Mouse (Mus musculus) adrenal gland, postnatal 36 days (tissue): ENCODE results near the gene Cacna2d4. TPM values are rescaled to one million over a fixed set of nuclear protein-coding genes. Genes with fewer than 3 reads are reported as not detected.
"Not testable (repeated sequence)": the region's sequence is repeated elsewhere in the genome, so short reads cannot be mapped to it uniquely, and the experiment has no call there.

Experiments
- DNase-seq, 2 experiments: peaks; one replicate each; pipeline ENCODE4 v3.0.0; 2021; ENCODE audit warnings: mixed read lengths in 1 of 2
- total RNA-seq, 2 experiments: library from RNA; stranded (reverse); gene quantifications; 2 replicates each; pipeline ENCODE4 v1.2.3; 2021

Gene Cacna2d4
- total RNA-seq, 2 experiments from 2014 or later = not detected

GRCm38 (mm10) chr6:119347813-119348212, 111.5 kb downstream of the Cacna2d4 start:
- DNase-seq = no peak

DNA sequence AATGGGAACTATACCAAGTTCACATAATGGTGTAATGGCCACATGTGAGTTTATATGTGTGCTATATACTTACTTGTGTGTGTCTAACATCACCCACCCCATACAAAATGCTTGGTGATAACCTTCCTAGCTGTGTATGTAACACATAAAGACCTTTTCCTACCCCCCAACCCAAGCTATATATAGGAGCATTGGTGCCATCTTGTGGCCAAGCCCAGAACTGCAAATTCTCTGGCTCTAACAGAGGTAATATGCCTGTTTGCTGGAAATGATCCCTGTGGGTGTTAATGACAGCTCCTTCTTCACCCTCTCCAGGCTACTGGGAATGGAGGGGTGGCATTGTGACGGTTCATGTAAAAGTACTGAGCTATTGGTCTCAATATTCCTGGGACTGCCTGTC, 111.9 kb downstream of the Cacna2d4 start:
- peak; percentile 75 to 80 for DNase-seq

GRCm38 (mm10) chr6:119350703-119351198, 114.4 kb downstream of the Cacna2d4 start:
- no peak for DNase-seq

- no peak for DNase-seq
These were observed 115.3 kb downstream of the Cacna2d4 start for GRCm38 (mm10) chr6:119351656-119352055.

- no peak for DNase-seq
These were observed 116.2 kb downstream of the Cacna2d4 start for GRCm38 (mm10) chr6:119352501-119352900.

GRCm38 (mm10) chr6:119358020-119358571, 121.8 kb downstream of the Cacna2d4 start:
- DNase-seq = no peak

DNA sequence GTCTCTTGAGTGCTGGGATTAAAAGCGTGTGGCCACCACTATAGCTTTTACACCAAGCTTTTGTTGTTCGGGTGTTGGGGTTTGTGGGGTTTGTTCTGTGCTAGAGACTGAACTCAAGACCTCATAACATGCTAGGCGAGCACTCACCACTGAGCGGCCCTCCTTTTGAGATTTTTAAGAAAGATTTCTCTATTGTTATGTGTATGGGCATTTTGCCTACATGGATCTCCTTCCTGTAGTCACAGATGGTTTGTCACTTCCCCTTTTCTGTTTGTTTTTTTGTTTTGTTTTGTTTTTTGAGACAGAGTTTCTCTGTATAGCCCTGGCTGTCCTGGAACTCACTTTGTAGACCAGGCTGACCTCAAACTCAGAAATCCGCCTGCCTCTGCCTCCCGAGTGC, 123.9 kb downstream of the Cacna2d4 start:
- DNase-seq = not testable (repeated sequence)

DNA sequence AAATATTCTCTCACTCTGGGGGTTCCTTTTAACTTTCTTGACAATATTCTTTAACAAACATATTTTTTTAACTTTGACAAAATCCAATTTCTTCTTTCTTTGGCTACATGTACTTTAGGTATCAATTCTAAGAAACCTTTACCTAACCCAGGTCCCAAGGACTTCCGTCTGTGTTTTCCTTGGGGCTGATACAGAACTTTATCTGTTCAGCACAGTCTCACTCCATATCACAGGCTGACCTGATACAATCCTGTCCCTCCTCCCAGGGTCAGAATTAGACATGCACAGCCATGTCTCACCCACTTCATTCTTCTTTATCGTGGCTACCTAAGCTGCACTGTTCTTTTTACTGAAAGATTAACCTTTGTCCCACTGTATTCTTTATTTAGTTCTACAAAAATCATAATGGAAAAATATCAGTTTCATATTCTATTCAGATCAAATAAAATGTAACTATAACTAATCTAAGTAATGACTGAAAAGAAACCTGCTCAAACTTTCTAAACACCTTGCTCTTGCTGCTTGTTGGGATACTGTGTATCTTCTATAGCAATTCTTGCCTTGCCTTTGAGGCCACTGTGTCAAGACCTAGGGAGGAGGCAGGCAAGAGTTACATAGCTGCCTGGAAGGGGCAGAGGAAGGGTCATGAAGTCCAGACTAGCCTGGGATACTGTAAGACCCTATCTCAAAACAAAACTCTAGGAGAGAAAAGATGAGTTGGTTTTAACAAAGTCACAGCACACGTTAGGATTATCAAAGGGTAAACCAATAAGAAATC, 124.8 kb downstream of the Cacna2d4 start:
- no peak for DNase-seq

DNA sequence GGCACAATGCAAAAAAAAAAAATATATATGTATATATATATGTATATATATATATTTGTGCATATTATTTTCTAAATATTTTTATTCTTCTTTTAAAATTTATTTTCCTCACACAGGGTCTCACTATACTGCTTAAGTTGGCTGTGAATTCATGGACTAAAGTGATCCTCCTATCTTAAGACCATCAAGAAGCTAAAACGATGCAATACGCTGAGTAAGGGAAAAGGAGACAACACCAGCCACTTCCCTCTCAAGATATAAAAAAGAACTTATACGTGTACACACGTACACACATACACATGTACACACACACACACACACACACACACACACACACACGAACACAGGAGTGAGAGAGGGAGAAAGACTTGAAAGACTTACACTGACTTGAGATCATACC, 127.3 kb downstream of the Cacna2d4 start:
- no peak for DNase-seq

DNA sequence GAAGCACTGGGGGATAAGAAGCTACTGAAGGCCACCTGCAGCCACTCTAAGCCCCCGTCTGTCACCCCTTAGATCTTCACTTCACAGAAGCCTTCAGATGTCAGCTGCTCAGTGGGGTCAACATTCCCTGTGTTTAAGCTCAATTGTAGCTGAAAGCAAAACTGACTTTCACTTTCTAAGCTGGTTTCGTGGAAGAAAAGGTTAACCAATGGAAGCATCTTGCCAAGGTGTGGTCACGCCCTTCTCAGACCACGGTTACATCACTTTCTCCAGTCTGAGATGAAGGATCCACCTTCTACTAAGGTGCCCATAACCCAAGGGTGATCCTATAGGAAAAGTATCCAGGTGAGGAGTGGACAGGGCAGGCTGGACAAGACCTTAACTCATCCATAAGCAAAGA, 130.5 kb downstream of the Cacna2d4 start:
- not testable (repeated sequence) for DNase-seq

- DNase-seq = no peak
These were observed 131.1 kb downstream of the Cacna2d4 start for GRCm38 (mm10) chr6:119367382-119367781.

DNA sequence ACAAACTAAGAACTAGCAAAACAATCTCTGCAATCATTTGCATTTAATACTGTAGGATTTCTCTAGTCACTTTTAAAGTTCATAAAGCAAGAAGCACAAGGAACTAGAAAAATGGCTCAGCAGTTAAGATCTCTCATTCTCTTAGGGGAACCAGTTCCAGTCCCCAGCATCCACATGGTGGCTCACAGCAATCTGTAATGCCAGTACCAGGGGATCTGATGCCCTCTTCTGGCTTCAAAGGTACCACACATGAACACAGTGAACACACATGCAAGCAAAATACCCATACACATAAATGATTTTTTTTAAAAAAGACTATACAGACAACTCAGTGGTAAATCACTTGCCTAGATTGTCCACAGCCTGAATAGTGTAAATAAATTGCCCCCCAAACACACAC, 135.3 kb downstream of the Cacna2d4 start:
- DNase-seq = no peak

DNA sequence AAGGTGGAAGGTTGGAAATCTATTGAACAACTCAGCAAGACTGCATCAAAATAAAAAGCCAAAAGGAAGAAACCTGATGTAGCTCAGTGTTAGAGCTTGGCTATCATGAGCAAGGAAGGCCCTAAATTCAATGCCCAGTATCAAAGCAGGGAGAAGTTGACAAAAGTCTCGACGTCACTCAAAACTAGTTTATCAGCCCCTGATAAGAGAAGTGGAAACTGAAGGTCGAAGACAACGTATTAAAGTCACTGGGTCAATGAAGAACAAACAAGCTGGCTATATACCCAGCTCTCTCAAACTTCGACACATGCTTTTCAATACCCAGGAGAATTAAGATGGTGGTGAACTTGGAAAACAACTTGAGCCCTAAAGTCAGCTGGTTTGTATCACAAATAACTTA, 135.9 kb downstream of the Cacna2d4 start:
- no peak for DNase-seq

- DNase-seq = no peak
These were observed 136.8 kb downstream of the Cacna2d4 start for GRCm38 (mm10) chr6:119373000-119373705.

- no peak for DNase-seq
These were observed 138.7 kb downstream of the Cacna2d4 start for GRCm38 (mm10) chr6:119375035-119375434.

DNA sequence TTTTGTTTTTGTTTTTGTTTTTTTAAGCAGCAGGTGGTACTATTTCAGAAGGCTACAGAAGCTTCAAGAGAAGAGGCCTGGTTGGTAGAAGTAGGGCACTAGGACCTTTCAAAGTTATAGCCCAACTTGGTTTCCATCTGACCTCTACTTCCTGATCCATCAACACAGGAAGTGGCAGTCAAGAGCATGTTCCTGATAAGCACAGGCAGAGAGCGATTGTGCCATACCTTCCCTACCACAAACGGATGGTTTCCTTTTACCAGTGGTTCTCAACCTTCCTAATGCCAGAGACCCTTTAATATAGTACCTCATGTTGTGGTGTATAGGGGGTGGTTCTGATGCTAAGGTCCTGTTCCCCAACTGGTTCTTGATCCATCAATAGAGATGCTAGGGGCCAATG, 141.3 kb downstream of the Cacna2d4 start:
- DNase-seq = no peak

DNA sequence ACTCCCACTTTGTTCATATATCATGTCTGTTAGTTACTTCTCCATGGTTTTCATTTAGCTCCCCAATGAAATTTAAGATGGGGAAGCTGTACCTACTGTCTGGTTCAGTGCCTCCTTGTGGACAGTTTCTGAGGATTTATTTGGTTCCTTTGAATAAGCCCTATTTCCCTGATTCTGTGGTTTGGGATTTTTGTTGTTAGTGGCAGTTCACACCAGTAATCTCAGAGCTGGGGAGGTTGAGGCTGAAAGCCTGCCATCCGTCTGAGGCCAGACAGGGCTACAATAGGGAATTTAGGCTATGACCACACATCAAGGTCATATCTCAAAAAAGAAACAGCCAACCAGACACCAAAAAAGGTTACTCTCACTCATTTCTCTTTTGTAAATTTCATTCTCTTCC, 142.3 kb downstream of the Cacna2d4 start:
- no peak for DNase-seq

- no peak for DNase-seq
These were observed 149.3 kb downstream of the Cacna2d4 start for GRCm38 (mm10) chr6:119385668-119386067.

GRCm38 (mm10) chr6:119386421-119386820, 150.1 kb downstream of the Cacna2d4 start:
- DNase-seq = no peak

- no peak for DNase-seq
These were observed 150.5 kb downstream of the Cacna2d4 start for GRCm38 (mm10) chr6:119386821-119387220.

DNA sequence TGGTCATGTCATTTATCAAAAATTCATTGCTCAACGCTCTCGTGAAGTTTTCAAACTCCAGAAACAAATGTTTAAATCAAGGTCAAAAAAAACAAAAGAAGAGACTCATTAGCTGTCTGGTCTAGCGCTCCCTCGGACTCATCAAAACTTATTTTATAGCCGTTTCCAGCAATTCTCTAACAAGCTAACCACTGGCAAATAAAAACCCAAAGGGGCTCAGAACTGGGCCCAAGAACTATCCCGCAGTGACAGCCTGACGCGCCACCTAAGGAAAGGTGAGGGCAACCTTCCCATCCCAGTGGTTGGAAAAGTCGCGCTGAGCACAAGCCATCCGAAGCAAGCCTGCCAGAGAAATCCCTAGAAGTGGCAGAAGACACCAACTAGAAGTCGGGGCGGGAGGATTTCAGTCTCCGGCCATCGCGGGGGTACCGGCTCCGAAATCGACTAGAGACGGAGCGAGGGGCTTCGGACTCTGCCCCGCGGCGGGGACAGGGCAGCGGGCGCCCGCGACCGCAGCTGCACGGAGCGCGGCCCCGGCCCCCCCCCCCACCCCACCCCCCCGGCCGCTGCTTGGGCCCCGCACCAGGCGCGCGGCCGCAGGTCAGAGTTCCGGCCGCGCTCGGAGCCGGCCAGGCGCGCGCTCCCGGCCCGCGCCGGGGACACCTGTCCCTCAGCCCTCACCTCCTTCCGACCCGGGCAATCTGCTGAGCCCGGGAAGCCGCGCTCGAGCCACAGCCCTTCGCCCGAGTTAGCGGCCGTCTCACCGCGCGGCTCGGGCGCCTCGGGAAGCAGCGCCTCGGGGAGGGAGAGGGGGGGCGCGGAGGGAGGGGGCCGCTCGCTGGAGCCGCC, 151.7 kb downstream of the Cacna2d4 start:
- peak; percentile 41 to 55 for DNase-seq

DNA sequence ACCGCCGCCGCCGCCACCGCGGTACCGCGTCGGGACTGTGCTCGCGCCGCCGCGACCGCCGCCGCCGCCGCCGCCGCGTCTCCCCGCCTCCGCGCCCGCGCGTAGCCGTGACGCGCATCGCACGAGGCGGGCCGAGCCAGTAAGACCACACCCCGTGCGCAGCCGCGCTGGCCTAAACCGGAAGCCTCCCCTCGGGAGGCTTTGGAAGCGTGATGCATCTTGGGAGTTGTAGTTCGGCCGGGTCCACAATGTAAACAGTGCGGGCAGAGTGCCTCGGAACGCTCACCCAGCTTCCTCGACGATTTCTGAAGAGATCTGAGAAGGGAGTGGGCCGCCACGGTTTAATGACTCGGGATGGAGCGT, 152.3 kb downstream of the Cacna2d4 start:
- DNase-seq = peak; percentile 96 to 97
